Mouse (Mus musculus) effector memory CD4-positive, alpha-beta T cell, adult 7 months (primary cell): ENCODE results near the gene Ppp1r13b. TPM values are rescaled to one million over a fixed set of nuclear protein-coding genes. Genes with fewer than 3 reads are reported as not detected.

ENCODE experiments used
- polyA plus RNA-seq: library from polyadenylated mRNA; unstranded; fragments of 100-300 nt; shearing (Covaris generic); gene quantifications from one replicate; pipeline ENCODE4 v1.2.1, GENCODE M21; 2017

Ppp1r13b gene
- polyA plus RNA-seq: 51.3 TPM

GRCm38 (mm10) chr12:111907970-111908681, at the start of gene Ppp1r13b:
TSS of gene Ppp1r13b (minus strand) at chr12:111908110.

GRCm38 (mm10) chr12:111813766-111814617, 93.9 kb downstream of the Ppp1r13b start, which contains the start of the genes Xrcc3 and Zfyve21:
TSS of gene Xrcc3 (minus strand) at chr12:111813873.
TSS of gene Zfyve21 (plus strand) at chr12:111814170.

Other genes starting within 250 kb of the Ppp1r13b start
- gene Ckb, start 235.8 kb downstream of the Ppp1r13b start, polyA plus RNA-seq: 52.4 TPM
- 13.6 TPM for gene Trmt61a, start 230.0 kb downstream of the Ppp1r13b start, polyA plus RNA-seq
- gene Bag5, start 194.9 kb downstream of the Ppp1r13b start, polyA plus RNA-seq: 51.1 TPM
- gene Apopt1, start 194.8 kb downstream of the Ppp1r13b start, polyA plus RNA-seq: 39.0 TPM
- 34.1 TPM for gene Klc1, start 149.3 kb downstream of the Ppp1r13b start, polyA plus RNA-seq
- 1.7 TPM for gene Xrcc3, start 94.2 kb downstream of the Ppp1r13b start, polyA plus RNA-seq
- gene Zfyve21, start 93.9 kb downstream of the Ppp1r13b start, polyA plus RNA-seq: 3.3 TPM
- gene Atp5mpl, start 58.9 kb upstream of the Ppp1r13b start, polyA plus RNA-seq: 146 TPM
- 0.10 TPM for gene Tdrd9, start 63.4 kb upstream of the Ppp1r13b start, polyA plus RNA-seq
- not detected for gene Rd3l, start 73.2 kb upstream of the Ppp1r13b start, polyA plus RNA-seq
- not detected for gene Aspg, start 198.6 kb upstream of the Ppp1r13b start, polyA plus RNA-seq
- 0.33 TPM for gene Kif26a, start 238.1 kb upstream of the Ppp1r13b start, polyA plus RNA-seq